In the genomic region with DNA sequence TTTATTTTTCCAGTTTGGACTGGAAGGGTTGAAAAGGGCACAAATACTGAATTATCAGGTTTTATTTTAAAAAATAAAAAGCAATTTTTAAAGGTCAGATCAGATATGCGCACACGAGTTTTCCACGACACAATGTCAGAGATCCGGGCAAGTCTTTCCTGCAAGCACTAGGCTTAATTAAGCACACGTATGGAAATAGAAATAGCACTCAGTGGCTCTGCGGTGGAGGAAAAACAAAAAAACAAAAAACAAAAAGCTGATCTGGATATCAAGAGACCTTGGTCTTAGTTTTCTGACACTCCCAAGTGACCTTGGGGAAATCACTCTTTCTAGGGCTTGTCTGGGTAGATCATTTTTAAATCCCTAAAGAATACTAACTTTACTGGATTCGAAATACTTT, we compare ENCODE assay signal across 7 mouse cellular contexts. TPM values are rescaled to one million over a fixed set of nuclear protein-coding genes. Genes with fewer than 3 reads are reported as not detected.
A peak's percentile ranks its signal among the peaks of the same experiment; 100 is the strongest.
DNase-seq lines count a peak whose midpoint lies in the region; ATAC-seq lines count a peak whose summit lies in the region.

No protein-coding gene starts in this region.

- ATAC-seq in neural tube, embryonic 11.5 days (ENCODE audit: insufficient read depth, low FRiP score, low TSS enrichment): no peak
- ATAC-seq in limb, embryonic 12.5 days (ENCODE audit: insufficient number of reproducible peaks, insufficient read depth, low FRiP score, low TSS enrichment, low read depth): no peak
- no peak for ATAC-seq in stomach, embryonic 15.5 days (ENCODE audit: insufficient read depth, low FRiP score, low read depth)
- ATAC-seq in inflammation-experienced regulatory T-cells, adult 6 months: no peak

- peak overlapping the region; percentile 99 for H3K4me3 ChIP-seq in neural tube, embryonic 11.5 days (ENCODE audit: low read depth, low read length)
- peak overlapping the region; percentile 98 for H3K4me3 ChIP-seq in forebrain, embryonic 10.5 days
- peak overlapping the region; percentile 99 for H3K4me3 ChIP-seq in limb, embryonic 12.5 days (replicated peaks)
- H3K4me3 ChIP-seq in stomach, embryonic 15.5 days (replicated peaks): peak overlapping the region; percentile 98

- H3K4me1 ChIP-seq in neural tube, embryonic 11.5 days (ENCODE audit: control insufficient read depth, insufficient read depth, low read length): peaks cover 8% of the 10 kb centered on the region
- H3K4me1 ChIP-seq in forebrain, embryonic 10.5 days: peaks cover 39% of the 10 kb centered on the region
- peaks cover 21% of the 10 kb centered on the region for H3K4me1 ChIP-seq in limb, embryonic 12.5 days (replicated peaks)
- H3K4me1 ChIP-seq in stomach, embryonic 15.5 days: peaks cover 2% of the 10 kb centered on the region; the same call in 1 of the 2 replicates

- no peak overlapping the region for H3K27ac ChIP-seq in neural tube, embryonic 11.5 days (ENCODE audit: low read depth, low read length)
- H3K27ac ChIP-seq in forebrain, embryonic 10.5 days: peak overlapping the region; percentile 99
- peak overlapping the region; percentile 98 for H3K27ac ChIP-seq in limb, embryonic 12.5 days
- H3K27ac ChIP-seq in stomach, embryonic 15.5 days: peak overlapping the region; percentile 99

- H3K27me3 ChIP-seq in neural tube, embryonic 11.5 days (ENCODE audit: control insufficient read depth, insufficient read depth, low read length): no peaks in the 10 kb centered on the region
- H3K27me3 ChIP-seq in forebrain, embryonic 10.5 days (ENCODE audit: poor library complexity, severe bottlenecking): no peaks in the 10 kb centered on the region
- H3K27me3 ChIP-seq in limb, embryonic 12.5 days: no peaks in the 10 kb centered on the region
- no peaks in the 10 kb centered on the region for H3K27me3 ChIP-seq in stomach, embryonic 15.5 days (replicated peaks)

- WGBS in neural tube, embryonic 11.5 days: 2% methylated on average over 7 of the region's 7 CpGs
- WGBS in forebrain, embryonic 10.5 days: under 1% methylated on average over 7 of the region's 7 CpGs
- 1% methylated on average over 7 of the region's 7 CpGs for WGBS in limb, embryonic 12.5 days
- 0% methylated on average over 7 of the region's 7 CpGs for WGBS in stomach, embryonic 15.5 days

- DNase-seq in neural tube, embryonic 11.5 days (ENCODE audit: low spot score): no peak
- DNase-seq in neural tube, embryonic 10.5 days (ENCODE audit: extremely low spot score, low spot score): no peak
- no peak for DNase-seq in forebrain, embryonic 10.5 days (ENCODE audit: extremely low spot score, low spot score)
- no peak for DNase-seq in thymus, adult 18-20 months

- H3K9me3 ChIP-seq in neural tube, embryonic 11.5 days (ENCODE audit: control insufficient read depth, low read length): no peaks in the 10 kb centered on the region
- no peaks in the 10 kb centered on the region for H3K9me3 ChIP-seq in forebrain, embryonic 10.5 days
- no peaks in the 10 kb centered on the region for H3K9me3 ChIP-seq in limb, embryonic 12.5 days
- H3K9me3 ChIP-seq in stomach, embryonic 15.5 days: no peaks in the 10 kb centered on the region

- H3K4me2 ChIP-seq in neural tube, embryonic 11.5 days (ENCODE audit: low read depth): peak overlapping the region; percentile 43
- peak overlapping the region; percentile 71 for H3K4me2 ChIP-seq in limb, embryonic 12.5 days
- H3K4me2 ChIP-seq in stomach, embryonic 15.5 days: peak overlapping the region; percentile 59

- H3K9ac ChIP-seq in neural tube, embryonic 11.5 days (ENCODE audit: low read length): peak overlapping the region; percentile 100
- peak overlapping the region; percentile 99 for H3K9ac ChIP-seq in limb, embryonic 12.5 days (replicated peaks)
- peak overlapping the region; percentile 100 for H3K9ac ChIP-seq in stomach, embryonic 15.5 days

- H3K36me3 ChIP-seq in neural tube, embryonic 11.5 days (ENCODE audit: control insufficient read depth, insufficient read depth, low read length): no peaks in the 10 kb centered on the region
- peaks cover 17% of the 10 kb centered on the region for H3K36me3 ChIP-seq in forebrain, embryonic 10.5 days (replicated peaks)
- H3K36me3 ChIP-seq in limb, embryonic 12.5 days: peaks cover under 1% of the 10 kb centered on the region; the same call in 1 of the 2 replicates
- H3K36me3 ChIP-seq in stomach, embryonic 15.5 days: no peaks in the 10 kb centered on the region

RNA-seq across cellular contexts. Expression of gene Eif3a, which starts 1.0 kb away (rescaled TPM):
- 167 and 168 TPM in 2 replicates for polyA plus RNA-seq in neural tube, embryonic 11.5 days (2014; fragmentation: Nextera tagmentation; extraction: Ambion mirVana)
- polyA plus RNA-seq in forebrain, embryonic 10.5 days (2016; fragmentation: Nextera tagmentation; extraction: Ambion mirVana): 165 and 170 TPM in 2 replicates
- 143 and 157 TPM in 2 replicates for polyA plus RNA-seq in limb, embryonic 12.5 days (2016; fragmentation: Nextera tagmentation; extraction: Ambion mirVana)
- polyA plus RNA-seq in stomach, embryonic 15.5 days (2015; fragmentation: Nextera tagmentation; extraction: Ambion mirVana): 135 and 145 TPM in 2 replicates
- 100 to 1,000 TPM; 117 to 136 (median 120) TPM for polyA plus RNA-seq in inflammation-experienced regulatory T-cells, adult 6 months (2017; shearing (Covaris generic))

RNA-seq across cellular contexts. Expression of gene Fam45a, which starts 21.9 kb away (rescaled TPM):
- 34.3 and 36.4 TPM in 2 replicates for polyA plus RNA-seq in neural tube, embryonic 11.5 days (2014; fragmentation: Nextera tagmentation; extraction: Ambion mirVana)
- polyA plus RNA-seq in forebrain, embryonic 10.5 days (2016; fragmentation: Nextera tagmentation; extraction: Ambion mirVana): 26.2 and 27.9 TPM in 2 replicates
- 31.4 and 34.2 TPM in 2 replicates for polyA plus RNA-seq in limb, embryonic 12.5 days (2016; fragmentation: Nextera tagmentation; extraction: Ambion mirVana)
- 30.8 and 33.1 TPM in 2 replicates for polyA plus RNA-seq in stomach, embryonic 15.5 days (2015; fragmentation: Nextera tagmentation; extraction: Ambion mirVana)
- 10 to 100 TPM; 55.3 to 62.1 (median 61.5) TPM for polyA plus RNA-seq in inflammation-experienced regulatory T-cells, adult 6 months (2017; shearing (Covaris generic))

RNA-seq across cellular contexts. Expression of gene Nanos1, which starts 33.7 kb away (rescaled TPM):
- polyA plus RNA-seq in neural tube, embryonic 11.5 days (2014; fragmentation: Nextera tagmentation; extraction: Ambion mirVana): 4.4 and 4.6 TPM in 2 replicates
- 1.4 and 1.6 TPM in 2 replicates for polyA plus RNA-seq in forebrain, embryonic 10.5 days (2016; fragmentation: Nextera tagmentation; extraction: Ambion mirVana)
- polyA plus RNA-seq in limb, embryonic 12.5 days (2016; fragmentation: Nextera tagmentation; extraction: Ambion mirVana): 1.9 and 2.4 TPM in 2 replicates
- polyA plus RNA-seq in stomach, embryonic 15.5 days (2015; fragmentation: Nextera tagmentation; extraction: Ambion mirVana): 1.5 and 1.6 TPM in 2 replicates
- polyA plus RNA-seq in inflammation-experienced regulatory T-cells, adult 6 months (2017; shearing (Covaris generic)): 1 to 10 TPM; 1.5 to 3.0 (median 2.4) TPM
